Mouse (Mus musculus) cerebellum, adult 2 months (tissue): Measurements from ENCODE around the gene Fopnl. TPM values are rescaled to one million over a fixed set of nuclear protein-coding genes. Genes with fewer than 3 reads are reported as not detected.

Source experiments
- DNase-seq, 2 experiments: peaks; one replicate each; pipeline ENCODE4 v3.0.0; 2021
- H3K27ac ChIP-seq: fragments of 200-500 bp; 2 replicates; pipeline ENCODE4 v1.5.1; 2012; ENCODE audit warnings: low read length, control low read depth, inconsistent platforms; ENCODE audit not compliant: insufficient read depth
- H3K27me3 ChIP-seq: fragments of 200-500 bp; 2 replicates; pipeline ENCODE4 v1.6.1; 2012; ENCODE audit warnings: inconsistent platforms, mild to moderate bottlenecking, low read length, moderate library complexity; ENCODE audit not compliant: control insufficient read depth, insufficient read depth
- H3K4me1 ChIP-seq: fragments of 200-500 bp; 2 replicates; pipeline ENCODE4 v1.6.1; 2011; ENCODE audit warnings: low read length; ENCODE audit not compliant: control insufficient read depth, insufficient read depth
- H3K4me3 ChIP-seq: fragments of 200-500 bp; replicated peaks from 2 replicates; pipeline ENCODE3; 2011; ENCODE audit warnings: mild to moderate bottlenecking, low read depth, low read length, control low read depth; ENCODE audit not compliant: insufficient read depth
- CTCF ChIP-seq: fragments of 200-500 bp; IDR thresholded peaks from 2 replicates; pipeline ENCODE4 v1.5.1; 2011; ENCODE audit warnings: low read depth, mild to moderate bottlenecking, control low read depth, low read length, moderate library complexity, borderline replicate concordance; ENCODE audit not compliant: insufficient read depth
- POLR2A ChIP-seq: fragments of 200-500 bp; IDR thresholded peaks from 2 replicates; pipeline ENCODE4 v1.6.1; 2011; ENCODE audit warnings: low read length, control low read depth, borderline replicate concordance; ENCODE audit not compliant: insufficient read depth
- WGBS: fragments of 180-500 bp; shearing (Covaris S2); methylation state at CpG from one replicate; pipeline ENCODE4 v1.1.7; 2018; 5-methylcytosine and 5-hydroxymethylcytosine counted together
- polyA plus RNA-seq: library from polyadenylated mRNA; depleted of rRNA; stranded (reverse); fragments of >200 nt; gene quantifications from 2 replicates; pipeline ENCODE4 v1.2.3, GENCODE M21; 2012; rRNA removed

Fopnl gene
- 66.7 and 69.5 TPM in 2 replicates for polyA plus RNA-seq

GRCm38 (mm10) chr16:14316884-14317876 is at the start of gene Fopnl:
Gene Fopnl, minus strand, starts transcription at chr16:14317405.
- Histone ChIP-seq H3K27ac (peak within 1 kb of the TSS; percentile 73), H3K4me3 (peak within 1 kb of the TSS; percentile 93), H3K27me3 (no peaks in the 10 kb centered on the region), H3K4me1 (no peaks in the 10 kb centered on the region; the same call in 1 of the 2 replicates)
- 2% methylated on average over 51 of the region's 51 CpGs for WGBS
- DNase-seq, result peak; percentile 98 to 99
- peak; percentile 77; the same call in 1 of the 2 replicates for TF ChIP-seq POLR2A
- TF ChIP-seq CTCF, result no peak

- H3K27me3 ChIP-seq, result no peaks in the 10 kb centered on the region
- H3K4me3 ChIP-seq, result no peak overlapping the region
- H3K27ac ChIP-seq, result no peak overlapping the region
- TF ChIP-seq POLR2A (no peak), CTCF (no peak)
- peaks cover 10% of the 10 kb centered on the region for H3K4me1 ChIP-seq
- no peak for DNase-seq
- 100% methylated on average over 1 of the region's 1 CpGs for WGBS
These were observed 48.8 kb upstream of the Fopnl start for GRCm38 (mm10) chr16:14366017-14366416.

DNA sequence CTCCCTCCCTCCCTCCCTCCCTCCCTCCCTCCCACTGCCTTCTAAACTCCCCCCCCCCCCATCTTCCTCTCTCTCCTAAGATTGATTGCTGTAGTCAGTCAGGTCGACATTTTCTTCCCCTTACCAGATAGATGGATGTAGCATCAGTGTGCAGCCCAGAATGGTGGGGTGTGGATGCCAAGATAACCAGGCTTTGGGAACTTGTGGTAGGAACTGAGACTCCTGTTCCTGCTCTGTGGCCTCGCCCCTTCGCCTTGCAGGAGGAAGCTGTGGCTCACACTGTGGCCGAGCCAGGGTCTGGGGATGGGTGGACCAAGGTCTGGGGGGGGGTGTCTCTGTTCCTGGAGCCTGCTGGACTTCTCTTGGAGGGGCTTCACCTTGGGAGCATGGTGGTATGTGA is 48.3 kb upstream of the Fopnl start:
- 64% methylated on average over 4 of the region's 4 CpGs for WGBS
- Histone ChIP-seq H3K4me1 (peaks cover 9% of the 10 kb centered on the region), H3K4me3 (no peak overlapping the region), H3K27me3 (no peaks in the 10 kb centered on the region), H3K27ac (no peak overlapping the region)
- DNase-seq, result no peak
- no peak for TF ChIP-seq POLR2A
- no peak for TF ChIP-seq CTCF

GRCm38 (mm10) chr16:14364066-14364465 is 46.9 kb upstream of the Fopnl start:
- no peak for TF ChIP-seq POLR2A
- no peak for TF ChIP-seq CTCF
- no peak for DNase-seq
- Histone ChIP-seq H3K4me3 (no peak overlapping the region), H3K4me1 (peaks cover 9% of the 10 kb centered on the region), H3K27me3 (no peaks in the 10 kb centered on the region), H3K27ac (no peak overlapping the region)
- 91% methylated on average over 6 of the region's 6 CpGs for WGBS

GRCm38 (mm10) chr16:14363496-14363895 is 46.3 kb upstream of the Fopnl start:
- 97% methylated on average over 3 of the region's 3 CpGs for WGBS
- no peak overlapping the region for H3K27ac ChIP-seq
- no peaks in the 10 kb centered on the region for H3K27me3 ChIP-seq
- H3K4me3 ChIP-seq, result no peak overlapping the region
- peaks cover 9% of the 10 kb centered on the region for H3K4me1 ChIP-seq
- no peak for DNase-seq
- TF ChIP-seq POLR2A (no peak), CTCF (no peak)

DNA sequence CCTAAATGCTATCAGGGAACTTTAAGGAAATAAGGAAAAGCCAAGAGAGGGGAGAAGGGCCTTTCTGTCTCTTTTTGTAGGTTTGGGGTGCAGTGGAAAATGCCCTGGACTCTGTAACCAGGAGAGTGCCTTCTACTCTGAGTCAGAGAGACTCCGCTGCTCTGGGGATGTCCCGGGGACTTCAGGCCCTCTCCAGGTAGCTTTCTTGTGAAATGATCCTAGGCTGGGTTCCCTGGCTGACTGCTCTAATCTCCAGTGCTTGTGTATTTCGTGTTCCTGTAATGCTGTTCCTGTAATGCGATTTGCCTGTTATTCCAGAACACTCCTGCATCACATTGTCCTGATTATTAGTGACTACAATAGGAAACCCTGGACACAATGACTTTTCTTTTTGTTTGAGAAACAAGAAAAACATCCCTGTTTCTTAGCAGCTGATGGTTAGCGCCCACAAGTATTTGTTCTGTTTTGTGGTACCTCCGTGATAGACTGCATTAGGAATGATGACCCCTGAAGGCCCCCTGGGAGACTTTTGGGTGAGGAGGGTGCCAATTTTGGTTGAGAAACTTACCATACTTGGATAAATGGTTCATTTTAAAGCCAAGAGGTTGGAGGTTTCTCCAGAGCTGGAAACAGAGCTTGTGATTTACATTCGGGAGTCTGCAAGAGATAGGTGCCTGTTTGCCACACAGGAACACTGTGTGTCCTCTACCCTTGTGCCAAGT is 45.1 kb upstream of the Fopnl start:
- peaks cover 9% of the 10 kb centered on the region for H3K4me1 ChIP-seq
- 17% methylated on average over 7 of the region's 7 CpGs for WGBS
- peak; percentile 46 for DNase-seq
- H3K27me3 ChIP-seq, result no peaks in the 10 kb centered on the region
- peak overlapping the region; percentile 58; the same call in 1 of the 2 replicates for H3K27ac ChIP-seq
- TF ChIP-seq POLR2A (no peak), CTCF (no peak)
- peak overlapping the region; percentile 87 for H3K4me3 ChIP-seq

- peak within 1 kb of the TSS; percentile 91 for H3K27ac ChIP-seq
- peak within 1 kb of the TSS; percentile 87 for H3K4me3 ChIP-seq
- under 1% methylated on average over 64 of the region's 64 CpGs for WGBS
- peak; percentile 85 to 88 for DNase-seq
- peaks cover 9% of the 10 kb centered on the region for H3K4me1 ChIP-seq
- H3K27me3 ChIP-seq, result no peaks in the 10 kb centered on the region
- TF ChIP-seq POLR2A (peak; percentile 72), CTCF (no peak)
These were observed 44.3 kb upstream of the Fopnl start, which contains the start of gene Abcc1 for GRCm38 (mm10) chr16:14361362-14362098. Gene Abcc1, plus strand, starts transcription at chr16:14361558.
